Mouse (Mus musculus) limb, embryonic 10.5 days (tissue): Measurements from ENCODE around the gene Hdac11. TPM values are rescaled to one million over a fixed set of nuclear protein-coding genes. Genes with fewer than 3 reads are reported as not detected.

Experiments
- DNase-seq: peaks from one replicate; pipeline ENCODE4 v3.0.0-alpha.2; 2017; ENCODE audit warnings: low spot score
- H3K27ac ChIP-seq: fragments of 300-500 bp; sonication (generic); 2 replicates; pipeline ENCODE4 v1.5.1; 2016; ENCODE audit warnings: mild to moderate bottlenecking
- H3K27me3 ChIP-seq: fragments of 300-500 bp; sonication (generic); 2 replicates; pipeline ENCODE4 v1.6.1; 2016; ENCODE audit warnings: low read depth, mild to moderate bottlenecking; ENCODE audit not compliant: poor library complexity, severe bottlenecking
- H3K36me3 ChIP-seq: fragments of 300-500 bp; sonication (generic); 2 replicates; pipeline ENCODE4 v1.6.1; 2016; ENCODE audit warnings: mild to moderate bottlenecking, moderate library complexity
- H3K4me1 ChIP-seq: fragments of 300-500 bp; sonication (generic); 2 replicates; pipeline ENCODE4 v1.6.1; 2016
- H3K4me3 ChIP-seq: fragments of 300-500 bp; sonication (generic); 2 replicates; pipeline ENCODE4 v1.5.1; 2016; ENCODE audit warnings: mild to moderate bottlenecking, moderate library complexity
- H3K9me3 ChIP-seq: fragments of 300-500 bp; sonication (generic); replicated peaks from 2 replicates; pipeline ENCODE4 v1.6.1; 2016; ENCODE audit warnings: mild to moderate bottlenecking
- WGBS: fragments of 180-500 bp; shearing (Covaris S2); methylation state at CpG from one replicate; pipeline ENCODE4 v1.1.7; 2016; 5-methylcytosine and 5-hydroxymethylcytosine counted together
- polyA plus RNA-seq: library from polyadenylated mRNA; unstranded; fragments of >200 nt; fragmentation: Nextera tagmentation; extraction: Ambion mirVana; gene quantifications from 2 replicates; pipeline ENCODE4 v1.2.1, GENCODE M21; 2016

The Hdac11 gene
- polyA plus RNA-seq, 1 experiment from 2014 or later = 12.8 TPM

- Histone ChIP-seq H3K27ac (peak overlapping the region; percentile 42; the same call in 1 of the 2 replicates), H3K4me1 (peaks cover 50% of the 10 kb centered on the region), H3K36me3 (peaks cover 11% of the 10 kb centered on the region; the same call in 1 of the 2 replicates), H3K9me3 (no peaks in the 10 kb centered on the region), H3K27me3 (no peaks in the 10 kb centered on the region), H3K4me3 (no peak overlapping the region)
- no peak for DNase-seq
Measured at GRCm38 (mm10) chr6:91220062-91220461, 63.6 kb downstream of the Hdac11 start.

GRCm38 (mm10) chr6:91221094-91221493 lies 64.6 kb downstream of the Hdac11 start:
- peaks cover 48% of the 10 kb centered on the region for H3K4me1 ChIP-seq
- H3K9me3 ChIP-seq = no peaks in the 10 kb centered on the region
- 4% methylated on average over 3 of the region's 3 CpGs for WGBS
- H3K27me3 ChIP-seq = no peaks in the 10 kb centered on the region
- no peak overlapping the region for H3K27ac ChIP-seq
- H3K36me3 ChIP-seq = peaks cover 5% of the 10 kb centered on the region; the same call in 1 of the 2 replicates
- peak; percentile 67 for DNase-seq
- H3K4me3 ChIP-seq = no peak overlapping the region

GRCm38 (mm10) chr6:91222694-91223346 lies 66.4 kb downstream of the Hdac11 start:
- no peak overlapping the region for H3K4me3 ChIP-seq
- 81% methylated on average over 10 of the region's 10 CpGs for WGBS
- DNase-seq = no peak
- H3K36me3 ChIP-seq = peaks cover 5% of the 10 kb centered on the region; the same call in 1 of the 2 replicates
- H3K27ac ChIP-seq = 0 out of 2 replicates have a peak overlapping the region, but pooled peaks have one; percentile 19
- no peaks in the 10 kb centered on the region for H3K27me3 ChIP-seq
- H3K9me3 ChIP-seq = no peaks in the 10 kb centered on the region
- peaks cover 32% of the 10 kb centered on the region for H3K4me1 ChIP-seq

Other genes with a start within 250 kb of the Hdac11 start
- 4.7 and 6.7 TPM in 2 replicates for gene Iqsec1, start 168.0 kb upstream of the Hdac11 start, polyA plus RNA-seq
- 7.2 and 10.7 TPM in 2 replicates for gene Nup210, start 39.8 kb upstream of the Hdac11 start, polyA plus RNA-seq
- gene Fbln2, start 55.8 kb downstream of the Hdac11 start, polyA plus RNA-seq = 61.9 and 101 TPM in 2 replicates